Mouse (Mus musculus) sigmoid colon, adult 10 weeks (tissue): ENCODE data around the gene Tmem95. TPM values are rescaled to one million over a fixed set of nuclear protein-coding genes. Genes with fewer than 3 reads are reported as not detected.

ENCODE experiments used
- polyA plus RNA-seq: library from polyadenylated mRNA; stranded (reverse); fragments of 350-450 nt; fragmentation: Illumina TruSeq; extraction: RNeasy Lipid Tissue Mini Kit (QIAGEN cat#74804); gene quantifications from one replicate; pipeline ENCODE4 v1.2.3, GENCODE M21; 2014; ENCODE audit warnings: low read depth, low replicate concordance

The Tmem95 gene
- polyA plus RNA-seq, result not detected

GRCm38 (mm10) chr11:69877878-69878277 lies at the start of gene Tmem95:
Gene Tmem95 (minus strand): TSS chr11:69878018.

DNA sequence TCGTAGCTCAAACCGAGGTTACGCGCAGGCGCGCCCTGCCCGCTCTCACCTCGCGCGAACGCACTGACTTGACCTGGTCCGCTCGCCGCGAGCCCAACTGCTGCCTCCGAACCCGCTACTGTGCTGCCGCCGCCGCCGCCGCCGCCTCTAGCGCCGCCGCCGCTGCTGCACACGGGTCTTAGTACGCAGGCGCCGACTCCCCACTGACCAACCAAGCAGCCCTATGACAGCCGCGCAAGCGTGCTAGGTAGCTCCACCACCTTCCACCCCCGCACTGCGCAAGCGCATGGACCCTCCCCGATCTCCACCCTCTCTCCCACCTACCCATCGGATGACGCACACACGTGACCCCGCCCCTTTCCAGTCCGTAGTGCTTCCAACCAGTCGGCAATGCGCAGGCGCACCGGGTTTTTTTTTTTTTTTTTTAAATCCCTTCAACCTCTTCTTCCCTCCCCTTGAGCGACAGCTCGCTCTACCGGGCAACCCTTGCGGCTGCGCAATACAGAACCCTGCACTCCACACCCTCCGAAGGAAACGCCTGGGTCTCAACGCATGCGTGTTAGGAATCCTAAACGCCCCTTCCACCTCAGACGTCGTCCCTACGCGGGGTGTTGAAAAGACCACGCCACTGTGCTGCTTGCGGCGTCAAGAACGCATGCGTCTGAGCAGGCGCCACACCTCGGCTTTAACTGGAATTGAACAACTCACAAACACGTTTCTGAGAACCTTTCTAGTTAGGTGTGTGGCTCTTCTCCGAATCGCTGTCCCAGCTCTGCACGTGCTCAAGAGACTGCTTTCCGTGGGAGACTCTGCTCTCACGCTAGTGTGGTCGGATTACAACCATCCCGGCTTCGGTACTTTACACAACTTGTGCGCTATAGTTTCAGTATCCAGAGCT lies 43.5 kb upstream of the Tmem95 start, which contains the start of gene Eif5a:
Eif5a (minus strand) TSS at position 845 of the 898 bp plus-strand sequence.

GRCm38 (mm10) chr11:69913554-69914371 lies 35.9 kb upstream of the Tmem95 start, which contains the start of gene Gps2:
Gene Gps2 (plus strand): TSS chr11:69913888.

DNA sequence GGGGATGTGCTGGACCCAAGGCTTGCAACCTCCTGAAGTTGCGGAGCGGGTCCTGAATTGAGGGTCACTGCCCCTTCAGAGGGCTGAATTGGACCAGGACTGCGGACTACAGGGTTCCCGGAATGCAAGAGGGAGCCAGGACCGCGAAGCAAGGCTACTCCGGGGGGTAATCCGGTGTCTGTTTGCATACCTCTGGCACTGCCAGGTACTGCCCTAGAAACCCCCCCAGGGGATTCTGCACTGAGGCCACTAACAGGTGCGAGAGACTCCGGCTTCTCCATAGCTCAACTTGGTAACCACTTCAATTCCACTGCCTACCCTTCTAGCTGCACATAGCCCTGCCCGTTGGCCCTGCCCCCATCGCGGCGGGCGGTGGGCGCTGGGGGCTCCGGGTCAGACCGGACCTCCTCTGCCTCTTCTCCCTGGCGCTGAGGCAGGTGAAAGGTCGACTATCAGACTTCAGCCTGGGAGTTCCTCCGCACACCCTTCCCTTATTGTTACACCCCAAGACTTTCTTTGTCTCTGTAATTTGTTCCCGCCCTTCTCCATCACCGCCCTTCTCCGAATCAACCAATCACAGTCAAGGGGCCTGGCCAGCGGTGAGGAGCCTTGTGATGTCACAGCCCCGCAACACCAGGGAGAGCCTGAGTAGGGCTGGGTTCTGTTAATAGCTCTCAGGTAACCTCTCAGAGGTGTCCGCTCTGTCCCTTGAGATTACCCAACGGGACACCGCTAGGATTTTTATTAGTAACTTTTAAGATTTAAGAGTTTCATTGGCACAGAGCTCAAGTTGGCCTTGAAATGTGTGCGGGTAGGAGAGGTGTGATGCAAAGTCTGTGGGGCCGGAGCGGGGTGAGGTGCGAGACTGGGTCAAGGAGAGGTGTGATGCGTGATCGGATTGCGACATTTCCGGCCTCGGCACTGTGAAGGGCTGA lies 22.9 kb upstream of the Tmem95 start, which contains the start of the genes 2810408A11Rik and Neurl4:
2810408A11Rik (minus strand) TSS at position 517 of the 935 bp plus-strand sequence.
Neurl4 (plus strand) TSS at position 602 of the 935 bp plus-strand sequence.

DNA sequence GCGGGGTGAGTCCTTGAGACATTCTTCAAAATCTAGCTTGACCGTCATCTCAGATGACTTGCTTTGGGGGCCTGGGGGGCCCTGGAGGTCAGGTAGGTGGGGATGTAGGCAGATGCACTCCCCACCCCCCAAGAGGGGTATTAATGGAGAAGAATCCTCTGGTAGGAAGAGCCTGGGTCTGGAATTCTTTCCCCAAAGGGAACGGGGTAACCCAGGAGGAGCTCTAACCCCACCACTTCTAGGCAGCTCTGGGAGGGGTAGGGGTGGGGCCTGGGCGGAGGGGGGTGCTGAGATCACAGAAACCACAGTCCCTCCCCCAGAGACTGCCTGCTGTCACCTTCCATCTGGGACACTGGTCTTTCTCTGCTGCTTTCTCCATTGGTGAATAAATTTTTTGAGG lies 17.5 kb upstream of the Tmem95 start, which contains the start of gene Acap1:
Acap1 (minus strand) TSS at position 249 of the 400 bp plus-strand sequence.

GRCm38 (mm10) chr11:69880853-69881603 lies 3.2 kb upstream of the Tmem95 start, which contains the start of gene Kctd11:
Gene Kctd11 (minus strand): TSS chr11:69881406.

DNA sequence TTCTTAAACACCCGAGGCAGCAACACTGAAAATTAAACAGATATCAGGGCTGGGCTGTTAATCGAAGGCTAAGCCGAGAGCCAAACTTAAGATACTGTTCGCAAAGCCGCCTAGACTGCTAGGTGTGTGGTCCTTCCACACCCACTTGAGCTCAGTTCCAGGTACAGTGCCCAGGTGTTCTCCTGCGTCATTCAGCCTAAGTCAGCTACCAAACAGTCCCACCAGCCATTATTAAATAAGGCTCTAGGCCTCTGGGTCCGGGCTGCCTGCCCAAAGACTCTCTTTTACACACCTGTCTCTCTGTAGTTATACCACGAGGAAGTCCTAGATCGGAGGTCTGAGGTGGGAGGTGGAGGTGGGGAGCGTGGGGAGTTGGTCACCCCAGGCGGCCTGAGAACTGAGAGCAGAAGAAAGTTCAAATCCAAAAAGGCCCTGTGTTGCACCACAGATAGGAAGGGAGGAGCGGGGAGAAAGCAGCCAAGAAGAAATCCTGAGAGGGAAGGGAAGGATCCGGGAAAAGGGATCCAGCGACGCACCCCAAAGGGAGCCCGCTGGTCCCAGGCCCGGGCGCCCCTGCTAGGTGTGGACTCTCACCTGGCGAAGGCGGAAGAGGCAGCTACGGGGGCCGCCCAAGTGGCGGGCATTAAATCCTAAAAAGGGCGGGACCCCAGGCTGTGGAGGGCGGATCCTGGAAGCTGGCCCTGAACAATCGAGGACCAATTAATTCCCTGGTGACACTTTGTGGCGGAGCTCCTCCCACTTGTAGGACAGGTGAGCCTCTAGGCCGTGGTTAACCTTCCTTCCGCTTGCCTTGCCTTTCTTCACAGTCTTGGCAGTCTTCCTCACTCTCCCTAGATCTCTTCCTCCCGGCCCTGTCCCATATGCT lies 19.5 kb downstream of the Tmem95 start, which contains the start of gene Tnk1:
Tnk1 (minus strand) TSS at position 618 of the 886 bp plus-strand sequence.

DNA sequence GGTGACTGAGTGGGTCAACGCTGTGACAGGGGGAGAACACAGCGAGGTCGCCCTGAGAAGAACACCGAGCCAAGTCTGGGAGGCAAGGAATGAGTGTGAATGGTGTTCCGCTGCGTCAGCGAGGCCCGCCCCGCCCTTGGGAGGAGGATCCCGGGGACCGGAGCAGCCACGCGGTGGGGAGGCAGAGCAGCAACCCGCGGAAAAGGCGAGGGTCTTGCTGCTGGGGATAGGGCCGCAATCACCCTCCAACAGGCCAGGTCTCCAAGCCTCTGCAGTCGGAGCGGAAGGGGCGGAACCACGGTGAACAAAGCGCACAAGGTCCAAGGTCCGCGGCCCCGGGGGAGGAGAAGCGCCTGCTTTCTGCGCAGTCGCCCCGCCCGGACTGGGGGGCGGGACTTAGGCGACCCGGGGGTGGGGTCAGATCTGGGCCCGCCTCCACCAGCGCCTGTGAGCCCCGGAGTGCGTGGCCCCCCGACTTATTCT lies 31.6 kb downstream of the Tmem95 start, which contains the start of gene Plscr3:
Plscr3 (plus strand) TSS at position 179 of the 483 bp plus-strand sequence.

GRCm38 (mm10) chr11:69837952-69838713 lies 39.7 kb downstream of the Tmem95 start, which contains the start of gene Tmem256:
Gene Tmem256 (plus strand): TSS chr11:69838514.

DNA sequence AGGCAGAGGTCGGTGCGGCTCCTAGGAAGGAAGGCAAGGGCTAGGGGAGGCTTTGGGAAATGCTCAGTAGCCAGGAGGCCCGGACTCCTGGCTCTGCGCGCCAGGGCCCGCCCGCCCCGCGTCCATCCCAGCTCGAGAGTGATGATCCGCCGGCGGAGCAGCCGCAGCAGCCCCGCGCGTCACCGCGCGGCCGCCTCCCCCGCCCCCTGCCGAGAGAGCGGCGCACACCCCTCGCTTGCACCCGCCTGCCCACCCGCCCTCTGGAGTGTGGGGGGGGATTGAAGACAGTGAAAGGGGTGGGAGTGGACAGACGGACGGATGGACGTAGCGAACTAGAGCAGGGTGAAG lies 40.2 kb downstream of the Tmem95 start, which contains the start of gene Nlgn2:
Nlgn2 (minus strand) TSS at position 181 of the 348 bp plus-strand sequence.

Other genes starting within 250 kb of the Tmem95 start
- 12.4 TPM for gene Fxr2, start 245.0 kb downstream of the Tmem95 start, polyA plus RNA-seq
- gene Sox15, start 222.7 kb downstream of the Tmem95 start, polyA plus RNA-seq, result not detected
- gene Mpdu1, start 215.4 kb downstream of the Tmem95 start, polyA plus RNA-seq, result 20.3 TPM
- gene Cd68, start 211.9 kb downstream of the Tmem95 start, polyA plus RNA-seq, result 2.6 TPM
- 463 TPM for gene Eif4a1, start 205.6 kb downstream of the Tmem95 start, polyA plus RNA-seq
- 129 TPM for gene Senp3, start 195.9 kb downstream of the Tmem95 start, polyA plus RNA-seq
- 38.2 TPM for gene Tnfsf13, start 192.2 kb downstream of the Tmem95 start, polyA plus RNA-seq
- gene Tnfsf12, start 182.2 kb downstream of the Tmem95 start, polyA plus RNA-seq, result 1.6 TPM
- gene Tnfsfm13, start 181.9 kb downstream of the Tmem95 start, polyA plus RNA-seq, result 8.2 TPM
- gene Polr2a, start 119.4 kb downstream of the Tmem95 start, polyA plus RNA-seq, result 25.7 TPM
- not detected for gene Slc35g3, start 116.0 kb downstream of the Tmem95 start, polyA plus RNA-seq
- 17.7 TPM for gene Zbtb4, start 112.1 kb downstream of the Tmem95 start, polyA plus RNA-seq
- 4.0 TPM for gene Chrnb1, start 82.1 kb downstream of the Tmem95 start, polyA plus RNA-seq
- gene Fgf11, start 76.2 kb downstream of the Tmem95 start, polyA plus RNA-seq, result 9.5 TPM
- gene Tmem102, start 72.4 kb downstream of the Tmem95 start, polyA plus RNA-seq, result 11.7 TPM
- not detected for gene Gm39566, start 62.7 kb downstream of the Tmem95 start, polyA plus RNA-seq
- not detected for gene Spem2, start 59.6 kb downstream of the Tmem95 start, polyA plus RNA-seq
- gene Spem1, start 55.8 kb downstream of the Tmem95 start, polyA plus RNA-seq, result not detected
- 0.88 TPM for gene Nlgn2, start 40.2 kb downstream of the Tmem95 start, polyA plus RNA-seq
- 18.5 TPM for gene Tmem256, start 39.5 kb downstream of the Tmem95 start, polyA plus RNA-seq
- 0.98 TPM for gene Plscr3, start 31.6 kb downstream of the Tmem95 start, polyA plus RNA-seq
- gene Tnk1, start 19.3 kb downstream of the Tmem95 start, polyA plus RNA-seq, result 5.4 TPM
- 2.9 TPM for gene Kctd11, start 3.4 kb upstream of the Tmem95 start, polyA plus RNA-seq
- gene Acap1, start 17.5 kb upstream of the Tmem95 start, polyA plus RNA-seq, result 0.57 TPM
- 3.7 TPM for gene 2810408A11Rik, start 23.0 kb upstream of the Tmem95 start, polyA plus RNA-seq
- gene Neurl4, start 23.1 kb upstream of the Tmem95 start, polyA plus RNA-seq, result 2.6 TPM
- 18.3 TPM for gene Gps2, start 35.9 kb upstream of the Tmem95 start, polyA plus RNA-seq
- gene Eif5a, start 43.9 kb upstream of the Tmem95 start, polyA plus RNA-seq, result 144 TPM
- 22.3 TPM for gene Ybx2, start 57.8 kb upstream of the Tmem95 start, polyA plus RNA-seq
- gene Slc2a4, start 70.2 kb upstream of the Tmem95 start, polyA plus RNA-seq, result 0.98 TPM
- 214 TPM for gene Cldn7, start 86.8 kb upstream of the Tmem95 start, polyA plus RNA-seq
- gene Ctdnep1, start 103.1 kb upstream of the Tmem95 start, polyA plus RNA-seq, result 55.0 TPM
- 5.0 TPM for gene Elp5, start 104.5 kb upstream of the Tmem95 start, polyA plus RNA-seq
- 508 TPM for gene Gabarap, start 113.1 kb upstream of the Tmem95 start, polyA plus RNA-seq
- gene Phf23, start 117.8 kb upstream of the Tmem95 start, polyA plus RNA-seq, result 22.4 TPM
- gene Dvl2, start 122.6 kb upstream of the Tmem95 start, polyA plus RNA-seq, result 0.63 TPM
- 9.9 TPM for gene Acadvl, start 137.4 kb upstream of the Tmem95 start, polyA plus RNA-seq
- gene Dlg4, start 138.9 kb upstream of the Tmem95 start, polyA plus RNA-seq, result 1.0 TPM
- not detected for gene Asgr1, start 176.1 kb upstream of the Tmem95 start, polyA plus RNA-seq
- not detected for gene Asgr2, start 214.6 kb upstream of the Tmem95 start, polyA plus RNA-seq